Mouse (Mus musculus) liver, embryonic 14.5 days (tissue): Measurements from ENCODE around the gene Noxred1.

ENCODE experiments used
- CTCF ChIP-seq: IDR thresholded peaks from 2 replicates; pipeline ENCODE4 v1.5.1; 2016; ENCODE audit warnings: antibody characterized with exemption, low read depth, control low read depth
- EP300 ChIP-seq: IDR thresholded peaks from 2 replicates; pipeline ENCODE4 v1.6.1; 2016; ENCODE audit warnings: antibody characterized with exemption, low read depth

- TF ChIP-seq CTCF (no peak), EP300 (no peak)
Measured at GRCm38 (mm10) chr12:87219362-87219761, 19.2 kb downstream of the Noxred1 start.
